Mouse (Mus musculus) liver, adult 2 months (tissue): ENCODE data around the gene Gabbr2.

Experiments used
- CTCF ChIP-seq: fragments of 200-500 bp; IDR thresholded peaks from 2 replicates; pipeline ENCODE4 v1.5.1; 2011; ENCODE audit warnings: low read depth, low read length, control low read depth
- POLR2A ChIP-seq: fragments of 200-500 bp; IDR thresholded peaks from 2 replicates; pipeline ENCODE4 v1.6.1; 2011; ENCODE audit warnings: low read length, control low read depth; ENCODE audit not compliant: insufficient read depth; ENCODE audit errors: extremely low read depth

GRCm38 (mm10) chr4:46690023-46690420 lies 301.7 kb downstream of the Gabbr2 start:
- no peak for TF ChIP-seq POLR2A
- TF ChIP-seq CTCF: no peak
